Mouse (Mus musculus): Measurements from ENCODE around the gene Gm2056.
"Not testable (repeated sequence)": the region's sequence is repeated elsewhere in the genome, so short reads cannot be mapped to it uniquely, and the experiment has no call there.

Gm2056 gene

DNA sequence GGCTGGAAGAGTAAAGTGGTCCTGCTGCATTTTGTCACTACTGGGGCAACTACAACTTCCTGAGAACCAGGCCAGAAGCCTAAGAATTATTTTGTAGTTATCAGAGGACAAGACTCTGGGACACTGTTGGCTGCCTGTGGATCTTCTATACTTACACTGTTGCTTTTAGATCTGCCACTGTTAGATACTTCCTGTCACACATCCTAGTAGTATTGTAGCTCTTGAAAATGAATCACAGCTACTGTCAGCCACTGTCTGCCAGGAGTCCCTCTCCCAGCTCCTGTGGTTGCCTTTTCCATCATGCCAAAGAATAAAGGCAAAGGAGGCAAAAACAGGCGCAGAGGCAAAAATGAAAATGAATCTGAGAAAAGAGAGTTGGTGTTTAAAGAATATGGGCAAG, at the start of gene Gm2056:
Gene Gm2056 (plus strand): TSS at position 301 of the 400 bp plus-strand sequence.
- DNase-seq: not testable (repeated sequence)

DNA sequence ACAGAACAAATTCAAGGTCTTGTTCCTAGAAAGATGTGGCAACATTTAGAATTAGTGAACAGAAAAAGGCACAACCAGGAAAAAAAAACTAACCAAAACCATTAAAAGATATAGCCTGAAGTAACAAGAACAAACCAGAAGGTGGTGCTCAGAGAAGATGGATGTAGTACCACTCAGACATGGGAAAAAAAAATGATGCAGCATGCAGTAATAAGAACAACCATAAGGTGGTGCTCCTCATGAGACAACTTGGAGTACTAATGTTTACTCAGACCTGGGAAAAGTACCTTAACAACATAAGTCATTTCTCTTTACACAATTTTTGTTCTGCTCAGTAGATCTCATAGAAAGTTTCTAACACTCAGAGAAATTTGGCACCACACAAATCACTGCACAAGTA, 42.8 kb upstream of the Gm2056 start:
- not testable (repeated sequence) for DNase-seq

DNA sequence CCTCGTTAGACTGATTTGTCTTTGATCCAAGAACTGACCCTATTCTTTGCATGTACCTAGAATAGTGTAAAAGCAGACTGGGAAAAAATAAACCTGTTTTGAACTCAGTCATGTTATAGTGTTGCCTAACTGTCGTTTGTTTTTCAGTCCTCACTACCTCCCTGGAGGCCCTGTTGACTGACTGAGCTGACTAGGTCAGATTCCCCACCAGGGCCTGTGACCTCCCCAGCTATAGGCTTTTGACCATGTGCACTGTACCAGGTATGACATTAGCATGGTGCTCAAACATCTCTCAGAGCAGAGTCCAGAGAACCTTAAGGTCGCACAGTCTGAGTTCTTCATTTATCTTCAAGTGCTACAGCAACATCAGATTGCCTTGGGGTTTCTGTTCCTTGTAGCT, 22.7 kb upstream of the Gm2056 start:
- not testable (repeated sequence) for DNase-seq

DNA sequence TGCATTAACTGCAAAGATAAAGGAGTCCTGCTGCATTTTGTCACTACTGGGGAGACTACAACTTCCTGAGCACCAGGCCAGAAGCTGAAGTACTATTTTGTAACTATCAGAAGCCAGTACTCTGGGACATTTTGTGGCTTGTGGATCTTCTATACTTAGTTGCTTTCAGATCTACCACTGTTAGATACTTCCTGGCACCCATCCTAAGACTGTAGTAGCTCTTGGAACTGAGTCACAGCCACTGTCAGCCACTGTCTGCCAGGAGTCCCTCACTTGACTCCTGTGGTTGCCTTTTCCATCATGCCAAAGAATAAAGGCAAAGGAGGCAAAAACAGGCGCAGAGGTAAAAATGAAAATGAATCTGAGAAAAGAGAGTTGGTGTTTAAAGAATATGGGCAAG, 15.3 kb upstream of the Gm2056 start, which contains the start of gene Gm2075:
Gene Gm2075 (plus strand): TSS at position 301 of the 400 bp plus-strand sequence.
- not testable (repeated sequence) for DNase-seq

DNA sequence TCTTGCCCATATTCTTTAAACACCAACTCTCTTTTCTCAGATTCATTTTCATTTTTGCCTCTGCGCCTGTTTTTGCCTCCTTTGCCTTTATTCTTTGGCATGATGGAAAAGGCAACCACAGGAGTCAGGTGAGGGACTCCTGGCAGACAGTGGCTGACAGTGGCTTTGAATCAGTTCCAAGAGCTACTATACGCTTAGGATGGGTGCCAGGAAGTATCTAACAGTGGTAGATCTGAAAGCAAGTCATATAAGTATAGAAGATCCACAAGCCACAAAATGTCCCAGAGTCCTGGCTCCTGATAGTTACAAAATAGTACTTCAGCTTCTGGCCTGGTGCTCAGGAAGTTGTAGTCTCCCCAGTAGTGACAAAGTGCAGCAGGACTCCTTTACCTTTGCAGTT, 8.1 kb upstream of the Gm2056 start, which contains the start of gene Gm6803:
Gene Gm6803 (minus strand): TSS at position 101 of the 400 bp plus-strand sequence.
- DNase-seq: not testable (repeated sequence)

DNA sequence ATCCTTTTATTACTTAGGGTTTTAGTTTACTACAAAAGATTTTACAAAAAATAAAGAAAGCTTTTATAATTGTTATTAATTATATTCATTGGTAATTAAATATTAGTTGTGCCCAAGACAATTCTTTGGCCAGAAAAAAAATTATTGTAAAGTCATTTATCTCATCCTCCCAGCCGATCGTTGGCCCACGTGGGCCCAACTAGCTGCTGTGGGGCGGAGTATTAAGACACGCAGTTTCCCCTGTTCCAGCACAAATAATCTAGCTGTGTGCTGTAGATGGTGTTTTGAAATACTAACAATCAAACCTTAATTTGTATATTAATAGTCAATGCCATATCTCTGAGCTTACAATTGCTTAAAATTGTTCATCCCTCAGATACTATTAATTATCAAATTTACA, 5.4 kb downstream of the Gm2056 start:
- not testable (repeated sequence) for DNase-seq

DNA sequence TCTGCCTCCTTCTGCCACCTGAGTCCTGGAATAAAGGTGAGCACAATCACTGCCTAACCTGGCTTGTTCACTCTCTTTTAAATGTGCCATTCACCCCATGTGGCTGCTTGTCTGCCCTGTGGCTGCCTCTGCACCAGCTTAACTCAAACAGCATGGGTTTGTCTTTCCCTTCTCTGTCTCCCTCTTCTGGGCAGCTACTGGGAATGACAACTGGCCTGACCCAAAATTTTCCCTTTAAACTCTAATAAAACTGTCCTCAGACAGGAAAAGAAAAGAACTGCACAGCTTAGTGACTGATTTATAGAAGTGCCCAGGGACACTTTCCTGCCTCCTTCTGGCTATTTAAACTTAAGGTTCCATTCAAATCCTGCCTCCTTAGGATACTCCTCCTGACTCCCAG, 12.3 kb downstream of the Gm2056 start:
- DNase-seq: not testable (repeated sequence)

DNA sequence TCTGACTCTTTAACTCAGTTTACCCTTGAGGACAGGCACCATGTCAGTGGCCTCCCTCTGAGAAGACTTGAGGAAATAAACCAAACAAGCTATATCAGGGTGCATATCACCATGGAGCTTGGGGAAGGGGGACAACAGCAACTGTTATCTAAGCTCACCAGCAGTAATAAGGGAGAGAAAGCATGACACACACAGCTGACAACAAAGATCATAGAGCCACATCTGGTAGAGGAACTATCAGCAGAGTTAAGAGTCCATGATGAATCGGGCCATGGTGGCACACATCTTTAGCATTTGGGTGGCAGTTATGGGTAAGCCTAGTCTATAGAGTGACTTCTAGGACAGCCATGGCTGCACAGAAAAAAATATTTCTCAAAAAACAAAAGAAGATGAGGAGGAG, 12.9 kb downstream of the Gm2056 start:
- not testable (repeated sequence) for DNase-seq

DNA sequence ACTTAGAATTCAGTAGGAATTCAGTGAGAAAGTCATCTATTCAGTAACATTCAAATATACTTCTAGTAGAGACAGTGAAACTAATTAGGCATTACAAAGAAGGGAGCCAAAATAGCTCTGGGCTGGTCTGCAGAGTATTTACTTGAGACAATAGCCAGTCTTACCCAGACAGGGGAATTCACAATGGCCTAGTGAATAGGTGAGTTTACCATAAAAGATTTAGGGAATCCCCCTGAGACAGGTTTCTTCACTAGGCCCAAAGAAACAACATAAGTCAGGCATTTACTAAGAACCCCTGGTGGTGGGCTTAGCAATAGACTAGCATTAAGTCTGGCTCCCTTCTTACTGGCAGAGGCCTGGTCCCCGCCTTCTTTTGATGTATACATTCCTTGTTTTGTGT, 18.4 kb downstream of the Gm2056 start:
- DNase-seq: not testable (repeated sequence)
